Mouse (Mus musculus) lung, embryonic 14.5 days (tissue): ENCODE results near the gene Gm20388. TPM values are rescaled to one million over a fixed set of nuclear protein-coding genes. Genes with fewer than 3 reads are reported as not detected.

ENCODE experiments used
- ATAC-seq: fragments of 200-750 bp; cut with Nextera tagmentation; 2 replicates; pipeline ENCODE4 v1.8.0; 2017; ENCODE audit warnings: mild to moderate bottlenecking, moderate TSS enrichment, moderate library complexity; ENCODE audit not compliant: insufficient read depth
- DNase-seq: peaks from one replicate; pipeline ENCODE4 v3.0.0-alpha.2; 2015
- H3K27ac ChIP-seq: fragments of 300-500 bp; sonication (generic); 2 replicates; pipeline ENCODE4 v1.5.1; 2014; ENCODE audit warnings: low read depth, mild to moderate bottlenecking, moderate library complexity
- H3K27me3 ChIP-seq: fragments of 300-500 bp; sonication (generic); 2 replicates; pipeline ENCODE4 v1.6.1; 2014; ENCODE audit warnings: low read length, control low read depth; ENCODE audit not compliant: insufficient read depth
- H3K36me3 ChIP-seq: fragments of 300-500 bp; sonication (generic); 2 replicates; pipeline ENCODE4 v1.6.1; 2014; ENCODE audit warnings: control low read depth; ENCODE audit not compliant: insufficient read depth
- H3K4me1 ChIP-seq: fragments of 300-500 bp; sonication (generic); 2 replicates; pipeline ENCODE4 v1.6.1; 2014; ENCODE audit warnings: antibody characterized with exemption, control low read depth; ENCODE audit not compliant: insufficient read depth
- H3K4me2 ChIP-seq: fragments of 300-500 bp; sonication (generic); 2 replicates; pipeline ENCODE4 v1.6.1; 2014; ENCODE audit warnings: mild to moderate bottlenecking
- H3K4me3 ChIP-seq: fragments of 300-500 bp; sonication (generic); 2 replicates; pipeline ENCODE4 v1.5.1; 2014; ENCODE audit warnings: low read depth, low read length
- H3K9ac ChIP-seq: fragments of 300-500 bp; sonication (generic); 2 replicates; pipeline ENCODE4 v1.6.1; 2014
- H3K9me3 ChIP-seq: fragments of 300-500 bp; sonication (generic); 2 replicates; pipeline ENCODE4 v1.6.1; 2016; ENCODE audit warnings: low read depth, low read length, control low read depth
- CTCF ChIP-seq: IDR thresholded peaks from 2 replicates; pipeline ENCODE4 v1.5.1; 2016; ENCODE audit warnings: antibody characterized with exemption, low read depth
- WGBS: fragments of 180-500 bp; shearing (Covaris S2); extraction: QIAGEN DNeasy Blood & Tissue Kit; methylation state at CpG from one replicate; pipeline ENCODE4 v1.1.7; 2014; 5-methylcytosine and 5-hydroxymethylcytosine counted together
- polyA plus RNA-seq: library from polyadenylated mRNA; unstranded; fragments of >200 nt; fragmentation: Nextera tagmentation; extraction: Ambion mirVana; gene quantifications from 2 replicates; pipeline ENCODE4 v1.2.1, GENCODE M21; 2014

Gm20388 gene
- polyA plus RNA-seq, 1 experiment from 2014 or later, result not detected

DNA sequence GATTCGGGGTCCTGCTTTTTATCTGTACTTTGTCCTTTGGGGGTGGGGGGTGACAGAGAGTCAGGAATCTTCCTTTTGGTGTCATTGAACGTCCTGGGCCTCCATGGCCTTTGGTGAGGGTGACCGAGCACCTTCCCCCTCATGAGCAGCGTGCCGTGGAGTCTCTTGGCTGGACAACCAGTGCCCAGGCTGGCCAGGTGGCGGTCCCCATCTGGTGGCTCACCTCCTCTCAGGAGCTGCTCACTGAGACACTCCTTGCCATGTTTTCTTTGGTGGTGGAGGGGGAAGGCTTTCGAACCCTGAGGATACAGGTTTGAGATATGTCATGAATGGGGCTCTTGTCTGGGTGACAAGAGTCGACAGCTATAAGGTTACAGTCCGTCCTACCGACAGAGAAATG, 139.7 kb downstream of the Gm20388 start:
- H3K4me1 ChIP-seq, result no peaks in the 10 kb centered on the region; the same call in none of the 2 replicates
- TF ChIP-seq CTCF, result no peak
- no peaks in the 10 kb centered on the region for H3K27me3 ChIP-seq
- H3K27ac ChIP-seq, result no peak overlapping the region
- DNase-seq (no peak), ATAC-seq (no peak)
- no peak overlapping the region for H3K4me2 ChIP-seq
- no peak overlapping the region for H3K9ac ChIP-seq
- no peak overlapping the region for H3K4me3 ChIP-seq
- H3K9me3 ChIP-seq, result no peaks in the 10 kb centered on the region
- no peaks in the 10 kb centered on the region for H3K36me3 ChIP-seq
- WGBS, result 72% methylated on average over 10 of the region's 10 CpGs

DNA sequence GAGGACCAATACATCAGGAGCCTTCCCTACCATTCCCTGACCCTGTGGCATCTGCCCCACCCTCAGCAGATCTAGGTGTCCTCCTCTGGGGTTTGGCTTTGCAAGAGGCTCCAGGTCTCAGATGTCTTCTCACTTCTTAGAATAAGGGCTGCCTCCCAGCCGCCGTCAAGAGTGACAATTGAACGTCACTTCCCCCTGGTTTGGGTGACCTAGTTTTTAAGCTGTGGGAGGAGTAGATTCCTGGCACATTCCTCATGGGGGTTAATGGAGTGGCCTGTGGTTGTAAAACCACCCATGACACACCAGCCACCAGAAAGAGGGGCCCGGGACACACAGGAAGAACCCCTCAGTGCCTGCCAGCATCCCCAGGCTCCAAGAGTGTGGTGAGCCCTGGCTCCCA, 140.4 kb downstream of the Gm20388 start:
- Histone ChIP-seq H3K27ac (no peak overlapping the region), H3K27me3 (no peaks in the 10 kb centered on the region), H3K36me3 (no peaks in the 10 kb centered on the region), H3K9me3 (no peaks in the 10 kb centered on the region), H3K4me3 (no peak overlapping the region), H3K9ac (no peak overlapping the region), H3K4me2 (no peak overlapping the region), H3K4me1 (no peaks in the 10 kb centered on the region; the same call in none of the 2 replicates)
- WGBS, result 51% methylated on average over 4 of the region's 4 CpGs
- DNase-seq, result no peak
- no peak for TF ChIP-seq CTCF
- no peak for ATAC-seq

- no peak for ATAC-seq
- DNase-seq, result no peak
- no peak for TF ChIP-seq CTCF
- Histone ChIP-seq H3K4me3 (no peak overlapping the region), H3K9ac (no peak overlapping the region), H3K4me1 (no peaks in the 10 kb centered on the region; the same call in 1 of the 2 replicates), H3K9me3 (no peaks in the 10 kb centered on the region; the same call in 1 of the 2 replicates), H3K27ac (no peak overlapping the region), H3K4me2 (no peak overlapping the region), H3K36me3 (no peaks in the 10 kb centered on the region), H3K27me3 (no peaks in the 10 kb centered on the region)
- 65% methylated on average over 4 of the region's 4 CpGs for WGBS
These were observed 141.3 kb downstream of the Gm20388 start for GRCm38 (mm10) chr8:120051908-120052307.

- Histone ChIP-seq H3K4me2 (no peak overlapping the region), H3K27ac (no peak overlapping the region), H3K4me3 (no peak overlapping the region), H3K4me1 (no peaks in the 10 kb centered on the region; the same call in 1 of the 2 replicates), H3K27me3 (no peaks in the 10 kb centered on the region), H3K9ac (no peak overlapping the region), H3K9me3 (no peaks in the 10 kb centered on the region; the same call in 1 of the 2 replicates), H3K36me3 (no peaks in the 10 kb centered on the region)
- ATAC-seq (no peak), DNase-seq (peak; percentile 32)
- WGBS, result 45% methylated on average over 8 of the region's 8 CpGs
- no peak for TF ChIP-seq CTCF
These were observed 141.7 kb downstream of the Gm20388 start for GRCm38 (mm10) chr8:120052318-120052717.

DNA sequence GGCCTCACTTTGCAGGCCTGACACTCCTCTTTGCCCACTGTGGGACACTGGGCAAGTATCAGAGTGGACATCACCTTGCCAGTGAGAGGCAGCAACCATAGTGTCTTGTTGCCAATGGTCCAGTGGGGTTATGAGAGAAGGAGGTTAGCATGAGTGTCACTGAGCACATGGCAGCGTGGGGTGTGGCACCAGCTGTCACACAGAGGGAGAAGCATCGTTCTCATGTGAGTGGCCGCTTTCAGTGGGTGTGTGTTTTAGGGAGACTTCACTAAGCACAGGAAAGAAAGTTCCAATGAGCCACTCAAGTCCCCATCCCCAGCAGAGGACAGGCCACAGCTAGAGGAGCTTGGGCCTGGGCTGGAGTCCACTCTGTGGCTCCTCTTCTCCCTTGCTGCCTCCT, 144.2 kb downstream of the Gm20388 start:
- no peak for DNase-seq
- Histone ChIP-seq H3K4me1 (no peaks in the 10 kb centered on the region; the same call in 1 of the 2 replicates), H3K27me3 (no peaks in the 10 kb centered on the region), H3K4me2 (no peak overlapping the region), H3K4me3 (no peak overlapping the region), H3K9me3 (no peaks in the 10 kb centered on the region; the same call in 1 of the 2 replicates), H3K9ac (no peak overlapping the region), H3K36me3 (no peaks in the 10 kb centered on the region), H3K27ac (no peak overlapping the region)
- ATAC-seq, result no peak
- WGBS, result 79% methylated on average over 3 of the region's 3 CpGs
- TF ChIP-seq CTCF, result no peak

DNA sequence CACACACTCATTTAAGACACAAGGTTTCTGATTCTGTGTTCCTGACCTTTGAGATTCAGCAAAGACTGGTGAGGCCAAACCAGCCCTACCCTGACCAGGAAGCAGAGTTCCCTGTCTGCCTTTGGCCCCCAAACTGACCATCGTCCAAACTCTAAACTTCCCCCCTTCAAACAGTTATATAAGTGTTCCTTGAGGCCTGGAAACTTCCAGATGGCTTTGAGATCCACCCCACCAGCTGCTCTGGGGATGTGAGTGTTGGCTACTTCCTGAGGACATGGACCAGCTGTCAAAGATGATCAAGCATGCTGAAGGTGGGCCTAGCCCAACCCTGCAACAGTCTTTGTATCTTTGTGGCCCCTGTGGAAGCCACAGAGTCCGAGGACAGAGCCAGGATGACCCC, 146.4 kb downstream of the Gm20388 start:
- Histone ChIP-seq H3K4me1 (no peaks in the 10 kb centered on the region; the same call in 1 of the 2 replicates), H3K9ac (no peak overlapping the region), H3K36me3 (no peaks in the 10 kb centered on the region), H3K4me3 (no peak overlapping the region), H3K27me3 (no peaks in the 10 kb centered on the region), H3K4me2 (no peak overlapping the region), H3K9me3 (no peaks in the 10 kb centered on the region; the same call in 1 of the 2 replicates), H3K27ac (no peak overlapping the region)
- 51% methylated on average over 2 of the region's 2 CpGs for WGBS
- no peak for DNase-seq
- no peak for ATAC-seq
- no peak for TF ChIP-seq CTCF

- WGBS, result 89% methylated on average over 14 of the region's 14 CpGs
- Histone ChIP-seq H3K9ac (no peak overlapping the region), H3K4me1 (0 out of 2 replicates have a peak, but pooled peaks cover under 1% of the 10 kb centered on the region), H3K27me3 (no peaks in the 10 kb centered on the region), H3K4me2 (no peak overlapping the region), H3K9me3 (no peaks in the 10 kb centered on the region; the same call in 1 of the 2 replicates), H3K27ac (no peak overlapping the region), H3K4me3 (no peak overlapping the region), H3K36me3 (no peaks in the 10 kb centered on the region)
- ATAC-seq (no peak), DNase-seq (no peak)
- TF ChIP-seq CTCF, result no peak
These were observed 152.1 kb downstream of the Gm20388 start for GRCm38 (mm10) chr8:120062742-120063141.
